Mouse (Mus musculus) midbrain, embryonic 16.5 days (tissue): ENCODE data around the gene Cpm. TPM values are rescaled to one million over a fixed set of nuclear protein-coding genes. Genes with fewer than 3 reads are reported as not detected.

Source experiments
- ATAC-seq: fragments of 200-750 bp; cut with Nextera tagmentation; 2 replicates; pipeline ENCODE4 v1.8.0; 2017; ENCODE audit warnings: moderate TSS enrichment
- H3K27ac ChIP-seq: fragments of 300-500 bp; sonication (generic); 2 replicates; pipeline ENCODE4 v1.5.1; 2014; ENCODE audit warnings: mild to moderate bottlenecking, low read length, mixed read lengths
- H3K27me3 ChIP-seq: fragments of 300-500 bp; sonication (generic); 2 replicates; pipeline ENCODE4 v1.6.1; 2014; ENCODE audit warnings: low read depth, low read length, mixed read lengths; ENCODE audit not compliant: control insufficient read depth, insufficient read depth
- H3K36me3 ChIP-seq: fragments of 300-500 bp; sonication (generic); 2 replicates; pipeline ENCODE4 v1.6.1; 2014; ENCODE audit warnings: mild to moderate bottlenecking, low read length, moderate library complexity, mixed read lengths; ENCODE audit not compliant: control insufficient read depth, insufficient read depth
- H3K4me1 ChIP-seq: fragments of 300-500 bp; sonication (generic); 2 replicates; pipeline ENCODE4 v1.6.1; 2014; ENCODE audit warnings: mild to moderate bottlenecking, low read length, mixed read lengths; ENCODE audit not compliant: control insufficient read depth, insufficient read depth
- H3K4me2 ChIP-seq: fragments of 300-500 bp; sonication (generic); 2 replicates; pipeline ENCODE4 v1.6.1; 2014; ENCODE audit warnings: mild to moderate bottlenecking, low read length, mixed read lengths
- H3K4me3 ChIP-seq: fragments of 300-500 bp; sonication (generic); 2 replicates; pipeline ENCODE4 v1.5.1; 2014; ENCODE audit warnings: low read depth, mild to moderate bottlenecking, low read length, moderate library complexity, mixed read lengths
- H3K9ac ChIP-seq: fragments of 300-500 bp; sonication (generic); 2 replicates; pipeline ENCODE4 v1.6.1; 2014; ENCODE audit warnings: low read depth, low read length, mixed read lengths
- H3K9me3 ChIP-seq: fragments of 300-500 bp; sonication (generic); replicated peaks from 2 replicates; pipeline ENCODE4 v1.6.1; 2014; ENCODE audit warnings: mild to moderate bottlenecking, low read length, mixed read lengths; ENCODE audit not compliant: control insufficient read depth, poor library complexity, severe bottlenecking
- WGBS: fragments of 180-500 bp; shearing (Covaris S2); extraction: QIAGEN DNeasy Blood & Tissue Kit; methylation state at CpG from one replicate; pipeline ENCODE4 v1.1.7; 2014; 5-methylcytosine and 5-hydroxymethylcytosine counted together
- polyA plus RNA-seq: library from polyadenylated mRNA; unstranded; fragments of >200 nt; fragmentation: Nextera tagmentation; extraction: Ambion mirVana; gene quantifications from 2 replicates; pipeline ENCODE4 v1.2.1, GENCODE M21; 2015

The Cpm gene
- polyA plus RNA-seq, 1 experiment from 2014 or later = 13.5 TPM

GRCm38 (mm10) chr10:117627949-117628348, 1.4 kb upstream of the Cpm start:
- H3K4me2 ChIP-seq = no peak overlapping the region
- WGBS = 48% methylated on average over 6 of the region's 6 CpGs
- no peak overlapping the region for H3K4me3 ChIP-seq
- no peaks in the 10 kb centered on the region for H3K9me3 ChIP-seq
- H3K9ac ChIP-seq = no peak overlapping the region
- no peak overlapping the region for H3K27ac ChIP-seq
- peaks cover 35% of the 10 kb centered on the region for H3K27me3 ChIP-seq
- ATAC-seq = no peak; the same call in 1 of the 2 replicates
- peaks cover 14% of the 10 kb centered on the region; the same call in 1 of the 2 replicates for H3K4me1 ChIP-seq
- no peaks in the 10 kb centered on the region for H3K36me3 ChIP-seq

GRCm38 (mm10) chr10:117628363-117629168, 734 bp upstream of the Cpm start:
- peak overlapping the region; percentile 51 for H3K4me3 ChIP-seq
- no peak overlapping the region; the same call in 1 of the 2 replicates for H3K9ac ChIP-seq
- no peaks in the 10 kb centered on the region for H3K36me3 ChIP-seq
- under 1% methylated on average over 25 of the region's 25 CpGs for WGBS
- H3K9me3 ChIP-seq = no peaks in the 10 kb centered on the region
- H3K27me3 ChIP-seq = peaks cover 35% of the 10 kb centered on the region
- no peak; the same call in 1 of the 2 replicates for ATAC-seq
- peaks cover 14% of the 10 kb centered on the region; the same call in 1 of the 2 replicates for H3K4me1 ChIP-seq
- H3K27ac ChIP-seq = no peak overlapping the region
- peak overlapping the region; percentile 89 for H3K4me2 ChIP-seq

DNA sequence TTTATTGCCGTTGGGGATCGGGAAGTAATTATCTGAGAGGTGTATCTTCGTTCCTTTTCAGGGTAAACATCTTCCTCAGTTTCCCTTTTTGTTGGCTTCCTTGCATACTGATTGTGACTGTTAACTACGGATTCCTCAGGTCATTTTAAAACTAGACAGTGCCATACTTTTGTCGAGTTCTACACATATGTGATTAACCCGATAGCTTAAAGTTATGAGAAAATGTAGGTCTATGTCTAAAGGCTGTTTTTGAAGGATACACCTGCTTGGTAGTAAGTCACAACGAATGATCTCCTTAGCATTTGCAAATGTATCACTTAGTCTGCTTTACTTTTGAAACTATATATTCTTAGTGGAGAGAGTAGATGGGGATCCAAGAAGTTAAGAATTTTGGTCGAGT, 876 bp downstream of the Cpm start:
- H3K27ac ChIP-seq = no peak overlapping the region
- peaks cover 14% of the 10 kb centered on the region; the same call in 1 of the 2 replicates for H3K4me1 ChIP-seq
- no peak overlapping the region for H3K4me3 ChIP-seq
- H3K9ac ChIP-seq = no peak overlapping the region
- no peaks in the 10 kb centered on the region for H3K36me3 ChIP-seq
- WGBS = 29% methylated on average over 8 of the region's 8 CpGs
- peaks cover 35% of the 10 kb centered on the region for H3K27me3 ChIP-seq
- no peaks in the 10 kb centered on the region for H3K9me3 ChIP-seq
- no peak for ATAC-seq
- no peak overlapping the region for H3K4me2 ChIP-seq

DNA sequence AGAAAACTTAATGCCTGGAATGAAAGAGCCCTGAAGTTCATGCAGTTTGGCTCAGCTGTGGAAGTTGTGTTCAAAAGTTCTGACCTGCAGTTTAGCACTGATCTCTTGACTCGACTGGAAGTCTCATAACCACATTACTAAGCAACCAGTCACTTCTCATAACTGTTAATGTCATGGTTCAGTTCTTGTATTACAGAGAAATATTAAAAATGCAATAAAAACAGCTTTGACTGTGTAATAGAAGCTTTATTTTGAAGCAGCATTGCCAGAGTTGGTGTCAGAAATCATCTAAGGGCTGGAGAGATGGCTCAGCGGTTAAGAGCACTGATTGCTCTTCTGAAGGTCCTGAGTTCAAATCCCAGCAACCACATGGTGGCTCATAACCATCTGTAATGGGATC, 1.5 kb downstream of the Cpm start:
- H3K27ac ChIP-seq = no peak overlapping the region
- peaks cover 35% of the 10 kb centered on the region for H3K27me3 ChIP-seq
- no peaks in the 10 kb centered on the region for H3K9me3 ChIP-seq
- 65% methylated on average over 2 of the region's 2 CpGs for WGBS
- no peak overlapping the region for H3K9ac ChIP-seq
- peaks cover 14% of the 10 kb centered on the region; the same call in 1 of the 2 replicates for H3K4me1 ChIP-seq
- H3K4me3 ChIP-seq = no peak overlapping the region
- no peaks in the 10 kb centered on the region for H3K36me3 ChIP-seq
- ATAC-seq = no peak
- no peak overlapping the region for H3K4me2 ChIP-seq

- Histone ChIP-seq H3K9ac (no peak overlapping the region), H3K27ac (no peak overlapping the region), H3K4me3 (no peak overlapping the region), H3K4me2 (no peak overlapping the region), H3K36me3 (no peaks in the 10 kb centered on the region), H3K4me1 (peaks cover 14% of the 10 kb centered on the region; the same call in 1 of the 2 replicates), H3K27me3 (peaks cover 35% of the 10 kb centered on the region), H3K9me3 (no peaks in the 10 kb centered on the region)
- ATAC-seq = no peak
- 86% methylated on average over 16 of the region's 16 CpGs for WGBS
Observed at GRCm38 (mm10) chr10:117631562-117632259, 2.4 kb downstream of the Cpm start.

DNA sequence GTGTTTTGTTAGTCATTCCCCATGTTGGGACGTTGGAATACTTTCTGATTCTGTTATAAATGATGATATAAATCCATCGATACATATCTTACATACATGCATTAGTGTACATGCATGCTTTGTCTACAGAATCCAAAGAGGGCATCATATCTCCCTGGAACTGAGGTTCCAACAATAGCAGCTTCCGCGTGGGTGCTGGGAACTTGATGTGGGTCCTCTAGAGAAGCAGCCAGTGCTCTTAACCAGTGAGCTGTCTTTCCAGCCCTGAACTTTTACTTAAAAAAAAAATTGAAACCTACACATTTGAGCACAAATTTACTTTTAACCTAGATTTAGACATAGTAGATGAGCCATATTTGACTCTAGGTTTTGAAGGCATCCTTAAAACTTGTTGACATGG, 3.1 kb downstream of the Cpm start:
- Histone ChIP-seq H3K9ac (no peak overlapping the region), H3K9me3 (no peaks in the 10 kb centered on the region), H3K4me2 (no peak overlapping the region), H3K27ac (no peak overlapping the region), H3K27me3 (peaks cover 29% of the 10 kb centered on the region), H3K4me3 (no peak overlapping the region), H3K4me1 (peaks cover 14% of the 10 kb centered on the region; the same call in 1 of the 2 replicates), H3K36me3 (no peaks in the 10 kb centered on the region)
- no peak for ATAC-seq
- 84% methylated on average over 4 of the region's 4 CpGs for WGBS

DNA sequence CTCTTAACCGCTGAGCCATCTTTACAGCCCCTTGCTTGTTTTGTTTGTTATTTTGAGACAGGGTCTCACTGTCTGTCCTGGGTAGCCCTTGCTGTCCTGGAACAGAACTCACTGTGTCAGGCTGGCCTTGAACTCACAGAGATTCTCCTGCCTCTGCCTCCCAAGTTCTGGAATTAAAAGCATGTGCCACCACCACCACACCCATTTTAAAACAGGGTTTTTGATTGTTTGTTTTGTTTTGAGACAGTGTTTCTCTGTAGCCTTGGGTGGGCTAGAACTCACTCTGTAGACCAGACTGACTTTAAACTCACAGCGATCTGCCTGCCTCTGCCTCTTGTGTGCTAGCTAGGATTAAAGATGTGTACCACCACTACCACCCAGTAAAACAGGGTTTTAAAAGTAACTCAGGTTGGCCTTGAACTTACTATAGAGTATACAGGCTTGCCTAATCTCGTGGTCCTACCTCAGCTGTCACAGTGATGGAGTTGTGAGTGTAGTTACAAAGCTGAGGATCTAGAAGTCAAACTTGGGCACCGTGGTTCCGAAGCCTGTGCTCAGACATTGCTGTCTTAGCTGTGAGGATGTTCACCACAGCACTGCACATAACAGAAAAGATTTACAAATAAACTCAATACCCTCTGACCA, 4.4 kb downstream of the Cpm start:
- WGBS = 88% methylated on average over 5 of the region's 5 CpGs
- peaks cover 11% of the 10 kb centered on the region; the same call in 1 of the 2 replicates for H3K4me1 ChIP-seq
- no peak overlapping the region for H3K27ac ChIP-seq
- H3K9me3 ChIP-seq = no peaks in the 10 kb centered on the region
- no peak overlapping the region for H3K4me3 ChIP-seq
- H3K4me2 ChIP-seq = no peak overlapping the region
- no peak for ATAC-seq
- H3K9ac ChIP-seq = no peak overlapping the region
- no peaks in the 10 kb centered on the region for H3K36me3 ChIP-seq
- peaks cover 23% of the 10 kb centered on the region for H3K27me3 ChIP-seq

DNA sequence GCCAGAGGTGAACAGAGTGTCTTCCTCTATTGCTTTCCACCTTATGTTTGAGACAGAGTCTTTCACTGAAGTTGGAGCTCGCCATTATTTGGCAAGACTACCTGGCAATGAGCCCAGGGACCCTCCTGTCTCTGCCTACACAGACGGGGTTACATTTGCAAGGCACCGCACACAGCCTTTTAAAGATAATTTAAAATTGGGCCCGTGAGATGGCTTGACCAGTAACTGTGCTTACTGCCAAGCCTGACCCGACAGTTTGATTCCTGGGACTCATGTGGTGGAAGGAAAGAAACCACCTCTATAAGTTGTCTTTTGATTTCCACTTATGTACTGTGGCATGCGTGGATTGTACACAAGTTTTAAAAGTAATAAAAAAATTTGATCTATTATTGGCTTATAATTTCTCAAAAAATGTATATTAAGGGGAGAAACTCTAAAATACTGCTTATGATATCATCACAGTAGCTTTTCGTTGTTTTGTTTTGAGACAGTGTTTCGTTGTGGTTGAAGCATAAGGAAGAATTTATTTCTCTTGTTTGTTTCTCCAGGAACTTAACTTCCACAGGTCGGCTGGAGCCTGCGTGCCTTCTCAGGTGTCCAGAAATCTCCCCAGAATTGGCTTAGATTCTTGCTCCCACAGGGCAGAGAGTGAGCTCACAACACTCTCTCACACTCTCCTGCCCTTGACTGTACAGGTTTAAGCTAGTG, 5.2 kb downstream of the Cpm start:
- no peak overlapping the region for H3K4me2 ChIP-seq
- H3K4me3 ChIP-seq = no peak overlapping the region
- ATAC-seq = no peak
- no peaks in the 10 kb centered on the region for H3K36me3 ChIP-seq
- no peak overlapping the region for H3K27ac ChIP-seq
- H3K9ac ChIP-seq = no peak overlapping the region
- peaks cover 15% of the 10 kb centered on the region for H3K27me3 ChIP-seq
- WGBS = 89% methylated on average over 10 of the region's 10 CpGs
- H3K9me3 ChIP-seq = no peaks in the 10 kb centered on the region
- peaks cover 4% of the 10 kb centered on the region; the same call in 1 of the 2 replicates for H3K4me1 ChIP-seq
